Mouse (Mus musculus) heart, embryonic 16.5 days (tissue): ENCODE measurements at regions not wholly inside any gene's neighbourhood (a gene's known extent, or its start where the extent isn't known, plus 50 kb on each side); places are given as distances from the start of the nearest gene placed in this dataset.

Source experiments
- ATAC-seq: fragments of 200-750 bp; cut with Nextera tagmentation; replicated peaks from 2 replicates; pipeline ENCODE4 v1.8.0; 2017; ENCODE audit warnings: moderate number of reproducible peaks; ENCODE audit not compliant: insufficient read depth, low FRiP score; ENCODE audit errors: extremely low read depth
- H3K27ac ChIP-seq: fragments of 300-500 bp; sonication (generic); 2 replicates; pipeline ENCODE4 v1.5.1; 2014; ENCODE audit warnings: mild to moderate bottlenecking, low read length, control low read depth, moderate library complexity
- H3K27me3 ChIP-seq: fragments of 300-500 bp; sonication (generic); 2 replicates; pipeline ENCODE4 v1.6.1; 2014; ENCODE audit warnings: low read length, mixed read lengths; ENCODE audit not compliant: control insufficient read depth, insufficient read depth
- H3K36me3 ChIP-seq: fragments of 300-500 bp; sonication (generic); 2 replicates; pipeline ENCODE4 v1.6.1; 2014; ENCODE audit not compliant: control insufficient read depth, insufficient read depth
- H3K4me1 ChIP-seq: fragments of 300-500 bp; sonication (generic); 2 replicates; pipeline ENCODE4 v1.6.1; 2014; ENCODE audit warnings: low read length, mixed read lengths; ENCODE audit not compliant: control insufficient read depth, insufficient read depth
- H3K4me2 ChIP-seq: fragments of 300-500 bp; sonication (generic); 2 replicates; pipeline ENCODE4 v1.6.1; 2014; ENCODE audit warnings: low read depth, mild to moderate bottlenecking, control low read depth, low read length
- H3K4me3 ChIP-seq: fragments of 300-500 bp; sonication (generic); 2 replicates; pipeline ENCODE4 v1.5.1; 2014; ENCODE audit warnings: mild to moderate bottlenecking, control low read depth, low read length
- H3K9ac ChIP-seq: fragments of 300-500 bp; sonication (generic); 2 replicates; pipeline ENCODE4 v1.6.1; 2014; ENCODE audit warnings: low read length, control low read depth
- H3K9me3 ChIP-seq: fragments of 300-500 bp; sonication (generic); replicated peaks from 2 replicates; pipeline ENCODE4 v1.6.1; 2016; ENCODE audit warnings: low read length; ENCODE audit not compliant: control insufficient read depth
- WGBS: fragments of 180-500 bp; shearing (Covaris S2); extraction: QIAGEN DNeasy Blood & Tissue Kit; methylation state at CpG from one replicate; pipeline ENCODE4 v1.1.7; 2014; 5-methylcytosine and 5-hydroxymethylcytosine counted together

DNA sequence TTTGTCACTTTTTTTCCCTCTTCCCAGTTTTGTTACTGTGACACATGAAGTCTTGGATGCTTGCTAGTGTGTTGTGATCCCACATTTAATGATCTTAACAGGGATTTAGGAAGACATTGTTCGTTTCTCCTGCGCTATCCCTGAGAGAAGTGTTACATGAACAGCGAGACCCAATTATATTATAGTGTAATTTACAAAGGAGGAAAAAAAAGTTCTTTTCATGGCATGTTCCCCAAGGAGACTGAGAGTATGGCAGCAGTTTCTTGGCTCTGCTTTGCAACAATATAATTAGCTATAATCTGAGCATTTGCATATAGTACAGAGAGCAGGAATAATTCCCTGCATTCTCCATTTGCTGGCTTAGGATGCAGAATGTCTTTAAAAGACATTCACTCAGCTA is 168.6 kb downstream of the Insc start:
- Histone ChIP-seq H3K9ac (no peak overlapping the region), H3K4me3 (no peak overlapping the region), H3K4me1 (no peaks in the 10 kb centered on the region), H3K9me3 (no peaks in the 10 kb centered on the region; the same call in 1 of the 2 replicates), H3K36me3 (no peaks in the 10 kb centered on the region), H3K27ac (no peak overlapping the region), H3K27me3 (no peaks in the 10 kb centered on the region), H3K4me2 (no peak overlapping the region)
- 94% methylated on average over 3 of the region's 3 CpGs for WGBS
- ATAC-seq = no peak

DNA sequence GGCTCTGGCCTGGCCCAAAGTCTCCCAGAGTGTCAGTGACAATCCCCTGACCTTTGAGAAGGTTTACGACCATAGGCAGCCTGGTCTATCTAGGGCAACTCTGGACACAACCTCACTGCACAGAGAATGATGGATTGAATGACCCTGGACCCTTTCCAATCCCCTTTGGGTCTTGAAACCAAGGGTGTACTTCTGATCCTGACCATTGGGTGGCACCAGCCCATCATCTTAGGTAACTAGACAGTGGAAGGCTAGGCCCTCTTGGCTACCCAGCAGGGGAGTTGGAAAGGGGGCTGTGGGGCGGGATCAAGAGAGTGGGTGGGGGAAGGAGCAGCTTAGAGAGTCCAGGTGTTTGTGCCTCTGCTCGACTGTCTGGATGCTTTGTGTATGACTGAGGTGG is 178.7 kb downstream of the Insc start:
- H3K9ac ChIP-seq = no peak overlapping the region
- H3K4me1 ChIP-seq = no peaks in the 10 kb centered on the region
- 6% methylated on average over 3 of the region's 3 CpGs for WGBS
- no peak; the same call in 1 of the 2 replicates for ATAC-seq
- no peaks in the 10 kb centered on the region; the same call in 1 of the 2 replicates for H3K27me3 ChIP-seq
- no peak overlapping the region for H3K4me3 ChIP-seq
- no peaks in the 10 kb centered on the region for H3K9me3 ChIP-seq
- no peak overlapping the region for H3K27ac ChIP-seq
- no peaks in the 10 kb centered on the region for H3K36me3 ChIP-seq
- no peak overlapping the region for H3K4me2 ChIP-seq

DNA sequence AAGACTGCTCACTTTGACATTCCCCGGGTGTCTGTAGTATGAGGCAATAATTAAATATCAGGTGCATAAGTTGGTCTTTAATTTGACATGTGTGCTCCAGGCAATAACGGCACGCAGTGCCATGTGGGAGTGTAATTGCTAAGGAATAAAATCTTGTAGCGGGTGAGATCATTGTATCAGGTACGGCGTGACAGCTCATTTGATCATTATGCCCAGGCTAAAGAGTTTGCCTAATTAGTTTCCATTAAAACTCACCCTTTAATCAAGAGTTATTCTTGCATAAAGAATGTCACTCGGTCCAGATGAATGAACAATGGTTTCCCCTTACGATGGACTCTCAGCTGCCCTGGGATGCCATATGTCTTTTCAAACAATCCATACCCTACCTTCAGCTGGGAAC is 190.4 kb downstream of the Insc start:
- Histone ChIP-seq H3K4me1 (no peaks in the 10 kb centered on the region), H3K4me2 (no peak overlapping the region), H3K27ac (no peak overlapping the region), H3K36me3 (no peaks in the 10 kb centered on the region), H3K27me3 (no peaks in the 10 kb centered on the region), H3K9me3 (no peaks in the 10 kb centered on the region; the same call in 1 of the 2 replicates), H3K4me3 (no peak overlapping the region), H3K9ac (no peak overlapping the region)
- ATAC-seq = no peak
- 89% methylated on average over 8 of the region's 8 CpGs for WGBS

DNA sequence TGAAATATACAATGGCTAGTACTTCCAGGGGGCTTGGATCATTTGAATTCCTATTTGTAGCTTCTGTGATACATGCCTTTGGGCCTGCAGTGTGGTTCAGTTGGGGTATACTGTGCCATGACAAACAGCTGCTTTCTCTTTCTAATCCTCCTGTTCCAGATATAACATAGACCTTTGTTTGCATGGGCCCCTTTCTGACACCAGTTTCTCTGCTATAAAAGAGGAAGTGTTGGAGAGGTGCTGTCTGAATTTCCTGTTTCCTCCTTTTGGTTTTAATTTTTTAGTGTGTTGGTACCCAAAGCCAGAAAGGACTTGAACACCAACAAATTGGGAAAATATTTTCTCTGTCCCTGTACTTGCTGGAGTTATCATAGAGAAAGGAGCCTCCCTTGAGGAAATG is 207.3 kb downstream of the Insc start:
- Histone ChIP-seq H3K9ac (no peak overlapping the region), H3K9me3 (no peaks in the 10 kb centered on the region)
- no peak for ATAC-seq

DNA sequence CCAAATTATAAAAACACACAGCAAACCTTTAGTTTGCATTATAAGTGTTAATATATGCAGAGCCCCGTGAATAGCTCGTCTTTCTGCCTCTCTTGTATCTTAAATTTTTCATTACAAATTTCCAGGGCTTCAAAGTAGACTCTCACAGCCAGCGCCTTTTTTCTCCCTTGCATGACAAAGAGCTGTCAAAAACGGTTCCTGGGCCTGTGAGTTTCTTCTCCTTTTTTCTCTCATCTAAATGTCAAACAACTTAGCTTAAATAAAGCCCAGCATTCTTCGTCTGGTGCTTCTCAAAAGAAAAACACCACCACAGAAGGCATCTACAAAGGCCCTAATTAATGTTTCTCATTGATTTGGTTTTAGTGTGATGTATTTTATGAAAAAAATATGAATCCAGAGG is 219.7 kb downstream of the Insc start:
- Histone ChIP-seq H3K27me3 (no peaks in the 10 kb centered on the region), H3K9me3 (no peaks in the 10 kb centered on the region), H3K27ac (no peak overlapping the region), H3K9ac (no peak overlapping the region), H3K4me3 (no peak overlapping the region), H3K4me2 (no peak overlapping the region), H3K4me1 (no peaks in the 10 kb centered on the region), H3K36me3 (no peaks in the 10 kb centered on the region)
- WGBS = 64% methylated on average over 5 of the region's 5 CpGs
- ATAC-seq = no peak

More for the DNA sequence above, 207.3 kb downstream of the Insc start:
- Histone ChIP-seq H3K4me1 (no peaks in the 10 kb centered on the region), H3K36me3 (no peaks in the 10 kb centered on the region), H3K27me3 (no peaks in the 10 kb centered on the region), H3K27ac (no peak overlapping the region), H3K4me3 (no peak overlapping the region), H3K4me2 (no peak overlapping the region)

DNA sequence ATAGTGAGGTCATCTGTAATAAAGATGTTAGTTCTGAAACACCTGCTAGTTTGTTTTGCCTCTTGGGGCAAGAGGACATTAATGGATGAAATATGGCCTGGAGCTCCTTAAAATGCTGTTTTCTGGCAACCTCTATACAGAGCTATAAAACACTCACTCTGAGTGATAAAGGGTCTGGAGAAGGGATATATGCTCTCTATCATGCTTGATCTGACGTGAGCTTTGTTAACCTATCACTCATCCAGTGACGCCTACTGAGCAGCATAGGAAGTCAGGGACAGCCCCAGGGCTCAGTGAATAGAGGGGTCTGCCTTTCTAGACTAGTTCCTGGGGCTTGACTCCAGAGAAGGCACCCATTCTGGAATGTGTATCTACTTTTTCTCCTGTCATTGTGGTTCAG is 222.4 kb downstream of the Insc start:
- ATAC-seq = no peak
- Histone ChIP-seq H3K9ac (no peak overlapping the region), H3K36me3 (no peaks in the 10 kb centered on the region), H3K4me1 (no peaks in the 10 kb centered on the region), H3K4me2 (no peak overlapping the region), H3K9me3 (no peaks in the 10 kb centered on the region), H3K27me3 (no peaks in the 10 kb centered on the region), H3K4me3 (no peak overlapping the region), H3K27ac (no peak overlapping the region)
- WGBS = 67% methylated on average over 2 of the region's 2 CpGs

DNA sequence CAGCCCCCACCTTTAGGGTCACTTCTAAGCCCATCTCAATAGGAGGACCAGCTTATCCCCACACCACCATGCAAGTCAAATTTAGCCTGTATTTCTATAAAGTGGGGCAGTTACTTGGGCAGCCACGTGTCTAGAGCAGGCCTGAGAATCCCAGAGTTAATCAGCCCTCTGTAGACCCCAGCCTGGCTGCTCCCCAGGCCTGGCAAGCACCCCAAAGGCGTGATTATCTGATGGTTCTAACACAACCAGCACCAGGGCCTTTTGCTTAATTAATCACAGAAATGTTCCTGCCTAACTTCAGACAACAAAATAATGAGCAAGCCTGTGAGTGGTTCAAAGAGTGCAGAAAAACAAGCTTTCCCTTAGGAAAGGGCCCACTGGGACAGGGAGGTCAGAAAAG is 243.0 kb downstream of the Insc start:
- peaks cover 6% of the 10 kb centered on the region; the same call in 1 of the 2 replicates for H3K4me1 ChIP-seq
- H3K9ac ChIP-seq = no peak overlapping the region
- H3K27ac ChIP-seq = no peak overlapping the region
- no peaks in the 10 kb centered on the region for H3K9me3 ChIP-seq
- H3K27me3 ChIP-seq = no peaks in the 10 kb centered on the region
- no peak for ATAC-seq
- H3K4me3 ChIP-seq = no peak overlapping the region
- H3K36me3 ChIP-seq = no peaks in the 10 kb centered on the region
- H3K4me2 ChIP-seq = no peak overlapping the region
- WGBS = 50% methylated on average over 2 of the region's 2 CpGs

DNA sequence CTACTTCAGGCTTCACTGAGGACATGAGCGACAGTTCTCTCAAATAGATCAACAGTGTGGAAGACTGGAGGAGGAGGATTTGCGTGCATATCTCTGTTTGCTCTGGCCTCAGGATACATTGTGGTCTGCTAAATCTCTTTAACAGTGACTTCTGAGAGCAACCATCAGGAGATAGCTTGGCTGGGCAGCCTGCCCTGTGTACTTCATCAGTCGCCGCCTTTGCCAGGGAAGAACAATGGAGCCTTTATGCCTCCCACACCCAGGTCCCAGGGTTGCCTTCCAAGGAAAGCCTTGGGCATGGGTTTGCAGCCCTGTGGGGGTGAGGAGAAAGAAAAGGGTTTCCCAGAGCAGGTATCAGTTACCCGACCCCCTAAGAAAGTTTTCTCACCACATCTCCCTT is 247.8 kb downstream of the Insc start:
- H3K27ac ChIP-seq = 0 out of 2 replicates have a peak overlapping the region, but pooled peaks have one; percentile 31
- H3K36me3 ChIP-seq = no peaks in the 10 kb centered on the region
- H3K4me2 ChIP-seq = no peak overlapping the region
- peak; percentile 83 for ATAC-seq
- H3K4me1 ChIP-seq = peaks cover 8% of the 10 kb centered on the region; the same call in 1 of the 2 replicates
- H3K9ac ChIP-seq = no peak overlapping the region
- no peaks in the 10 kb centered on the region for H3K9me3 ChIP-seq
- WGBS = 32% methylated on average over 5 of the region's 5 CpGs
- H3K27me3 ChIP-seq = no peaks in the 10 kb centered on the region
- H3K4me3 ChIP-seq = no peak overlapping the region

DNA sequence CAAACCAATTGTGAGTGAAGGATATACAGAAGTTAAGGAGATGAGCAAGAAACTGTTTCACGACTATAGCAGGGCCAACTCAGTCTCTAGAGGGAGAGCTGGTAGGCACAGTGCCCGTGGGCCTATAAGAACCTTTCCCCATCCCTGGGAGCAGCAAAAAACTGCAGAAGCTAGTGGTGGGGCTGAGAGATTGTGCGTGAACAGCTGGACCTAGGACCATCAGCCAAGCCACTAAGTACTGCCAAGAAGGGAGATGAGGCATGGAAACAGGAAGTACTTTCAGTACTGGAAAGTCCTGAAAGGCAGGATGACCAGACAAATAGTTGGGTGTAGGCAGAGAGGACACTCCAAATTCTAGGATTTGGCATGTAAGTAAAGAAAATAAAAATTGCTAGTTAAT is 248.9 kb downstream of the Insc start:
- no peak overlapping the region for H3K9ac ChIP-seq
- H3K4me2 ChIP-seq = no peak overlapping the region
- H3K27me3 ChIP-seq = no peaks in the 10 kb centered on the region
- no peaks in the 10 kb centered on the region for H3K36me3 ChIP-seq
- ATAC-seq = no peak
- H3K4me3 ChIP-seq = no peak overlapping the region
- 76% methylated on average over 3 of the region's 3 CpGs for WGBS
- no peaks in the 10 kb centered on the region for H3K9me3 ChIP-seq
- H3K4me1 ChIP-seq = peaks cover 8% of the 10 kb centered on the region; the same call in 1 of the 2 replicates
- H3K27ac ChIP-seq = no peak overlapping the region; the same call in 1 of the 2 replicates
